Mouse (Mus musculus) gastrocnemius, adult 18-20 months (tissue): ENCODE data around the gene Gm42420. TPM values are rescaled to one million over a fixed set of nuclear protein-coding genes. Genes with fewer than 3 reads are reported as not detected.

Experiments
- DNase-seq: peaks from one replicate; pipeline ENCODE4 v3.0.0; 2021; ENCODE audit warnings: low spot score
- total RNA-seq, 2 experiments: library from RNA; stranded (reverse); gene quantifications; 2 replicates each; pipeline ENCODE4 v1.2.3; 2021

Gene Gm42420
- total RNA-seq, 2 experiments from 2014 or later: 1.3 TPM; not detected in 1

DNA sequence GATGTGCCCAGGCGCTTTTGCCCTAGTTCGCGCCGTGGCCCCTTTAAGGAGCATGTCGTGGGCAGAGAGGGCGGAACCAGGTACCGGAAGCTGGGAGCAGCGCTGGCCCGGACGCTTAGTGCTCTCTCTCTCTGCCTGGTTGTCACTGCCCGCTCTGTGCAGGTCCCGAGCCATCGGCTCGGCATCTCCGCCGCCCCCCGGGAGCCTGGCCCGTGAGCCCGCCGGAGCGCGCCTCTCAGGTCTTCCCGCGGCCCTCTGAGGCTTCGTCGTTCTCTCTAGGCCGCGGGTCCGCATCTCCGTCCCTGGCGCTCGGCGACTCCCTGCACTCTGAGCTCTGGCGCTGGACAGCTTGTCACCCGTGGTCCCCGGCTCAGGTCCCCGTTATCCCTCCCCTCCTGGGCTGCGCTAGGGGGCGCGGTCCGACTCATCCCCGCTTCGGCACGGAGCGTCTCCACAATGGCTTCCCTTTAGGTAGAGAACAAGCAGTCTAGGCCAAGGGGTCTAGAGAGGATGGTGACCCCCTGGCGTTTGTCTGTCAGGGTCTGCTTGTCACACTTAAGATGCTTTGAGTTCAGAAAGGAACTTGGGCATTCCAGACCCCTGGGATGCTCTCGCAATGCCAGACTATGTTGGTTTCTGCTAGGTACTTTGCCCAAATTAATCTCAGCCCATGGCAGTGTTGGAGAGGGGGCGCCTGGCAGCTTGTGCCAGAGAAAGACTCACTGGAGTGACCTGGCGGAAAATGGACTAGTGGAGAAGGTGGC lies 11.6 kb upstream of the Gm42420 start, which contains the start of gene Adck2:
TSS of gene Adck2 (plus strand) at position 83 of the 764 bp plus-strand sequence.
- DNase-seq: peak; percentile 75

DNA sequence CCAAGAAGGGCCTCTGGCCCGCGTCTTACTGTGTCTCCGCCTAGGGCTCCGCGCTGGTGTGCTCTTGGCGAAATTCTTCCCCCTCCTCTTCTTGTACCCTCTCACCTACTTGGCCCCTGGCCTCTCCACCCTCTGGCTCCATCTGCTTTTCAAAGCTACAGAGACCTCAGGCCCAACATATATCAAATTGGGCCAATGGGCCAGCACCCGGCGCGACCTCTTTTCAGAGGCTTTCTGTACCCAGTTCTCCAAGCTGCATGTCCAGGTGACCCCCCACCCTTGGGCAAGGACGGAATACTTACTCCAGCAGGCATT lies 11.0 kb upstream of the Gm42420 start:
- no peak for DNase-seq

DNA sequence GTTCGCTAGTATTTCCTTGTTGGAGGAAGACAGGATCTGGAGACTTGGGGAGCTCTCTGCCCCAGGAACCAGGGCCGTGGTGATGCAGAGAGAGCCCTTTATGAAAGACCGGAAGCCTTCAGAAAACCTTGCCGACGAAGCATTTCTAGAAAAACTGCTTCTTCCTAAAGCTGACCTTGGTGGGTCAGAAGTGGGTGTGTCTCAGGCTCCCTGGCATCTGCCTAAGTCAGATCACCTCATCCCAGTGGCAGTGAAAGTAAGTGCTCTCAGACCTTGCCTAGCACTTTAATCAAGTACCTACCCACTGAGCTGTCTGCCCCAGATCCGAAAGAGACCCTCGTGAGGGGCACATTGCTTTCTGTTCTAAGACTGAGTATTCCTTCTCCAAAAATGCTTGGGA lies 10.6 kb upstream of the Gm42420 start:
- DNase-seq: no peak

DNA sequence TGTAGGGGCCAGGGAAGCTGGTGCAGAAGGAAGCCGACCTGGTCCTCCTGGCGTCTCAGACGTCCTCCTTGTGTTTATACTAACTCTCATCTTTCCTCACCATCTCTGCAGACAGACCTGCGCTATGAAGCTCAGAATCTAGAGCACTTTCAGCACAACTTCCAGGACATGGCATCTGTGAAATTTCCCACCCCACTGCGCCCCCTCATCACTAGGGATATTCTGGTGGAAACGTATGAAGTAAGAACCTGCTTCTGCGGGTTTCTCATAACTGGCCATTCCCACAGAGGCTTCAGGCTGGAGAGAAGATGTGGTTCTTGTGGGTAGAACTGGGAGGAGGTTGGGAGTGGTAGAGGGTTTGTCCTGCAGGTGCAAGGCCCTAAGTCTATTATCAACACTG lies 6.0 kb upstream of the Gm42420 start:
- no peak for DNase-seq

DNA sequence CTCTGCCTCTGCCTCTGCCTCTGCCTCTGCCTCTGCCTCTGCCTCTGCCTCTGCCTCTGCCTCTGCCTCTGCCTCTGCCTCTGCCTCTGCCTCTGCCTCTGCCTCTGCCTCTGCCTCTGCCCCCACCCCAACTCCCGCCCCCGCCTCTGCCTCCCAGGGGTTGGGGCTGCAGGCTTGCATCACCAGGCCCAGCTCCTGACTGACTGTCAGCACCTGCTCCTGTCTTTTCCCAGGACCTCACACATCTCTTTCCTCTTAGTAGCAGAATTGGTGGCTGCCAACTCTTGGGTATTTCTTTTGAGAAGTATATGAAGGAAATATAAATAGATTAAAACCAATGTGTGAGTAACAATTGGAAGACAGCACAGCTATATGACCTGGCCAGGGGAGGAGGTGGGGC lies 5.0 kb upstream of the Gm42420 start:
- no peak for DNase-seq

DNA sequence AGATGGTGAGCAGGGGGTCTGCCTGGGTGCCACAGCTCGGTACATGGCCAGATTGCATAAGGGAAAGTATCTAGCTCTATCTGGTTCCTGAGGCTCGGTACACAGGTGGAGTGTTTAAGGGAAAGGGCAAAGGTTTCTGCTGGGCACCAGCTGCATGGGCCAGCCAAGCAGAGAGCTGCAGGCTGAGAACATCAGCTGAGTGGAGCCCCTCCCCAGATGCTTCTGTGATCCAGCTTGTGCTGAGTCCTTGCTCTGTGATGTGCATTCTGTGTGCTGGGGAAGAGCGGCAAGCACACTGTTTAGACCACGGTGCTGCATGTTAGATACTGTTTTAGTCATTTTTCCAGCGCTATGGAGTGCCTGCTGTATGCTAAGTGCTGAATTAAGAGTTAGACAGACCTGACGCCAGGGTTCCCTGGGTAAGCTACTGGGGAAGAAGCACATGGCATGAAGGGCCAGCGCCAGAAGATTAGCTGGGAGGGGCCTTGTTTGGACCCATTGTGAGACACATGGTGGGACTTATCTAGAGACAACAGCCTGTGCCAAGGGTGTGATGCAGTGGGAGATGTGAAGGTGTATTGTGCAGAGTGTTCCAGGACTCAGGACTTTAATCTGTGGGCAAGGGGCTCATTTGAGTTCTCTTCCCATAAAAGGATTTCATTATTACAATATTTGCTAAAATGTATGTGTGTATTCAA lies 4.3 kb upstream of the Gm42420 start:
- no peak for DNase-seq

DNA sequence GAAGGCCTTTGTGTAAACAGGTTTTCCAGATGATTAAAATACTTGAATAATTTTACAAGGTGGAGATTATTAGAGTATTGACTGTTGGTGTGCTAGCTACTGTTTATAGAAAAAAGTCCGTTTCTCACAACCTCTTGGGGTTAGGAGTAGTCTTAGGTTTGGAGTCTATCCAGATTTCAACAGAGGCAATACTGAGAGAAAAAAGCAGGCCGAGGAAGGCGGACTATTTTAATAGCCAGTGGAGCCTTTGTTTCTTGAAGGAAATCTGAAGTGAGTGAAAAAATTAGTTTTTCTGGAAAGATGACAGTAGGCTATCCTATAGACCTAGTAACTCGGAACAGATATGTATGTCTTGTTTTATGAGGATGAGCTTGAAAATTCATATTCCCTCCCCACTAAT lies 5.9 kb downstream of the Gm42420 start:
- DNase-seq: no peak

DNA sequence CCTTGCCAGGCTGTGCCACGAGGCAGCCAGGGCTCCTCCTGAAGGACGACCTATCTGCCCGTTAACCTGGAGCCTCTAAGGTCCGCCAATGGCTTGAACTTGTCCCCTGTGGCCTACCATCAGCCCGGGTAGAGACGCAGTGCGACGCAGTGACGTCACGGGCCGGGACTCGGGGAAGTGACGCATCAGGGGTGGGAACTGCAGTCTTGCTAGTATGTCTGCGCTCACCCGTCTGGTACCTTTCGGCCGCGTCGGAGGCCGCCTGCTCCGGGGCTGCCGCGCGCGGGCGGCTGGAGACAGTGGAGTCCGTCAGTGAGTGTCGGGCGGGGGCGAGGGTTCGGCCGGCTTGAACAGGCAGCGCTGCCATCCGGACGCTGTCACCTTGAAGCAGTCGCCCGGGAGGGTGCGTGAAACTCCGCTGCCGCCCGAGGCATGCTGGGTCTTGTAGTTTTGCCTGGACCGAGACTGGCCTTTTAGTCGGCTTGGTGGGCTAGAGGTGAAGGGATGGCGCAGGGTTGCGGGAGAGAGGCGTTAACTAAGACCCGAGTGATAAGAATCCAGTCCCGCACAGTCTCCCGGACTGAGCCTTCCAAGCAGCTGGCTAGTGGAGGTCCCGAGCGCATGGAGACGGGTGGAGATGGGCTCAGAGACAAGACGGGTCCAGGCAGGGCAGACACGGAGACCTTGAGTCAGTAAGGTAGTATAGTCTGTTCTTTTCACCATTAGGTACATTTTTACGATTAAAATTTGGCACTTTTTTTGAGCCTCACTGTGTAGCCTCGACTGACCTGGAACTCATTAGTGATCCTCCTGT lies 7.1 kb downstream of the Gm42420 start, which contains the start of gene Ndufb2:
TSS of gene Ndufb2 (plus strand) at position 174 of the 814 bp plus-strand sequence.
- DNase-seq: peak; percentile 94

GRCm38 (mm10) chr6:39600851-39601250 lies 15.3 kb downstream of the Gm42420 start:
- DNase-seq: no peak

DNA sequence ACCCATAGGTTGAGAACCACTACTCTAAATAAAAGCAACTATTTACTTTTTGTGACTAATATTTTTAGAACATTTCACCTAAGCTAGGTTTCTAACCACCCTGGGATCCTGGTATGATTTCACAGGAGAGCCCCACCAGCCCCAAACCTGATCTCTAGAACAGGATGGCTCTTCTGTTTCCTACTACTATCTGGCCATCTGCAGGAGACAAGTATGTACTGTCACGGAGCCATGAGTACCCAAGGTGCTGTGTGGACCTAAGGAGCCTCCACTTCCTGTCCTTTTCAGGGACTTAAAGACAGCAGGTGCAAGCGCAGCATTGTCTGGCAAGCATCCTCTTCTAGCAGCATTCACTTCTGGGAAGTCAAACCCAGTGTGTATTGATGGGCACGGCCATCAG lies 16.3 kb downstream of the Gm42420 start:
- DNase-seq: no peak

- DNase-seq: no peak
These were observed 19.0 kb downstream of the Gm42420 start for GRCm38 (mm10) chr6:39604565-39604964.

- DNase-seq: no peak
These were observed 20.5 kb downstream of the Gm42420 start for GRCm38 (mm10) chr6:39606056-39606455.

GRCm38 (mm10) chr6:39606862-39607261 lies 21.3 kb downstream of the Gm42420 start:
- no peak for DNase-seq

DNA sequence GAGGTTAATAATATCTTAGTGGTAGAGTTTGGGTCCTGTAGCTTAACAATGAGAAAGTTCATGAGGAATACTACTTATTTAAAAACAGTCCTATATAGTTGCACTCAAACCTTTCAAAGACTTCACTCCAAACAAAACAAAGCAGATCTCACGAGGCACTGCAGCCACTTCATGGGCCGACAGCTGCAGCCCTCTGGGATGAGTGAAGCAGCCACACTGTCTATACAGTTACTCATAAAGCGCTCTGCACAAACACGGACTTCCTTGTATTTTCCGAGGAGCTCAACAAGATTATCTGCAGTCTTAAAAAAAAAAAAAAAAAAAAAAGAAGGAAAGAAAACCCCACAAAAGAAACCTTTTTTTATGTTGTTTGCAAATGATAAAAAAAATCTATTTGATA lies 21.8 kb downstream of the Gm42420 start:
- no peak for DNase-seq

GRCm38 (mm10) chr6:39610207-39610606 lies 24.7 kb downstream of the Gm42420 start:
- DNase-seq: no peak

DNA sequence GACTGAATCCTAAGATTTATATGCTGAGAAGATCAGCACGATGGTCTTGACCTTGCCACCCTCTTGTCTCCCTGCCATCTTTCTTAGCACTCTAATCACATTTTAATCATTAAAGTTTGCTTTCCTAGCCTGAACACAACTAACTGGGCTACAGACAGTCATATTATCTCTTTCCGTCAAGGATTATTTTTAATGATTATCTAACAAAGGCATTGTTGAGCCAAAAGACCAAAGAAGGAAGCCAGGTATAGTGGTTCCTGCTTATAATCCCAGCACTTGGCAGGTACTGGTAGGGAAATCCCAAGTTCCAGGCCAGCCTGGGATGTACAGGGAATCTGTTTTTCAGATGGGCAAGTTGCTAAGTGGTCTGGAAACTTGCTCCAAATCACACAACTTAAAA lies 25.7 kb downstream of the Gm42420 start:
- no peak for DNase-seq

Other genes with a start within 250 kb of the Gm42420 start
- 10 to 100 TPM; 11.6 to 16.2 TPM for gene Slc37a3, start 208.1 kb upstream of the Gm42420 start, total RNA-seq
- gene Rab19, start 204.6 kb upstream of the Gm42420 start, total RNA-seq: not detected
- 10 to 100 TPM; 14.0 to 16.4 TPM for gene Mkrn1, start 165.3 kb upstream of the Gm42420 start, total RNA-seq
- gene Dennd2a, start 27.9 kb upstream of the Gm42420 start, total RNA-seq: 1 to 10 TPM; 2.8 to 3.1 TPM
- gene Adck2, start 11.9 kb upstream of the Gm42420 start, total RNA-seq: 1 to 10 TPM; 4.3 to 4.9 TPM
- 100 to 1,000 TPM; 383 to 422 TPM for gene Ndufb2, start 6.8 kb downstream of the Gm42420 start, total RNA-seq
- 1 to 10 TPM; 5.0 to 6.2 TPM for gene Braf, start 139.7 kb downstream of the Gm42420 start, total RNA-seq
- gene Mrps33, start 225.2 kb downstream of the Gm42420 start, total RNA-seq: 10 to 100 TPM; 50.8 to 55.1 TPM